Mouse (Mus musculus) E14TG2a.4 (cell line): Measurements from ENCODE around the gene Fgfr1op.
"Not testable (repeated sequence)": the region's sequence is repeated elsewhere in the genome, so short reads cannot be mapped to it uniquely, and the experiment has no call there.

ENCODE experiments used
- CTCF ChIP-seq: conservative IDR thresholded peaks from 2 replicates; pipeline ENCODE4 v1.5.1; 2014; ENCODE audit warnings: low read length
- NANOG ChIP-seq: IDR thresholded peaks from 2 replicates; pipeline ENCODE4 v1.6.1; 2014; ENCODE audit warnings: borderline replicate concordance, low read length, mixed read lengths

DNA sequence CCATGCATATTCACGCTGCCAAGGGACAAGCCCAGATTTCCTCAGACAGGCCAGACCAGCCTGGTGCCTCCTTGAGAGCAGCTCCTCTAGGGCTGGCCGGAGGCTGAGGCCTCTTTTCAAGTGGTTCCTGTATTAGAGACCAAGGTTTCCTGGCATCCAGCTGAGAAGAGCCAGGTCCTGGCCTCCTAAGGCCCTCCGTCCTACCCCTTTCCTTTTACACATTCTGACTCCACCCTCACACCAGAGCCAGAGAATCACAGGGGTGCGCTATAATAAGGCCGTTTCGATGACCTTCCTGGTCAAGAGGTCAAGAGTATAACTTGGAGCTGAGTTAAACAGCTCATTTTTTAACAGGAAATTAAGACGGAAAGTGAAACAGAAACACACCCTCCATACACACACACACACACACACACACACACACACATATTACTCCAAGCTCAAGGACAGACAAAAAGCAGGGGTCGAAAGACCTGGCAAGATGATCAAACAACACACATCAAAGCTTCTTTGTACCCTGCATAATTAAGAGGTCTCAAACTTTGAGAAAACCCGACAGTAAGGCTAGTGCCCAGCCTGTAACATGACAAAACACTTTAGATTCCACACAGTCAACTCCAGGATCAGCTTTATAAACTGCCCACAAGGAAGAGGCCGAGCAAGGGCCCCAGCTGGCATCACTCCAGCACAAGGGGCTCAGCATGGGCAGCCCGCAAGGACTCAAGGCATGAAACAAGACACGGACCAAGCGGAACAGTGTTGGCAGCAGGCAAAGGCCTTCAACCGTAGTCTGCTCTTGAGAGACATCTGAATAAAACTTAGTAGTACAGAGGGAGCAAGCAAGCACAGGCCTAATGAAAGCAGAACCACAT, 21.3 kb upstream of the Fgfr1op start:
- TF ChIP-seq CTCF, NANOG: not testable (repeated sequence)
